Mouse (Mus musculus): ENCODE data around the gene Rbm25.

DNA sequence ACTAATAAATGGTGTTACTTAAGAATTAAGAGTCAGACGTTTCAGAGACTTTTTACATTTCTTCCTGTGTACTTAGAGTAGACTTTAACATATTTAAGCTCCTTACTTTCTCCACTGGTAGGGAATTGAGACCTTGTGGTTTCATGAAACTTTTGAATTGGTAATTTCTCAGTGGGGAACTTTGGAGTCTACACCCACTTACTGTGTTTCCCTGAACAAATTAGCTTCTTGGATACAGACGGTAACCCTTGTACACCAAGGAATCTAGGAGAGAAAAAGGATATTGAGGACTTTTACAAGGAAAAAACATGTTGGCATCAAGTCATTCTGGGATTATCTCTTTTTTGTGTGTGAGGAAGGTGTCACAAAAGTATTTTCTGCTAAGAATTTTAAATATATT, 2.8 kb downstream of the Rbm25 start:
- TF ChIP-seq CTCF (IDR thresholded peaks at IDR 0.05; ENCODE audit: extremely low read depth, insufficient read depth, low read length), result no peak
- TF ChIP-seq POLR2A (IDR thresholded peaks at IDR 0.05; ENCODE audit: extremely low read depth, insufficient read depth, low read length), result no peak
